8 mouse cellular contexts compared by ENCODE assay signal in the genomic region with DNA sequence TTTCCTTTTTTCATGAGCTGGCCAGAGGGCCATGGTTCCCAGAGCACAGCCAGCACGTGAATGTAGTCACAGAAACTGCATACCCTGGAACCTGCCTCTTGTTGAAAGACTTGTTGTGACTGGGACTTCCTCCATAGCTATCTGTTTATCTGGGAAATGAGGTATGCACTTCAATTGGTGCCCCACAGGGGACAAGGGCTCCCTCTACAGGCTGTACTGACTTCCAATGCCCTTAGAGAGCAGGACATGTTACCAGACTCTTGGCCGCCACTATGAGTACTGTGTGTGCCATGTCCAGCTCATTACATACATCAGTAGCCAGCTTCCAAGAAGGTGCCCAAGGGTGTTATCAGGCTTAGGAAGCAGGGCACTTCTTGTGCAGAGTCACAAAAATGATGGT. TPM values are rescaled to one million over a fixed set of nuclear protein-coding genes. Genes with fewer than 3 reads are reported as not detected.
A peak's percentile ranks its signal among the peaks of the same experiment; 100 is the strongest.
DNase-seq lines count a peak whose midpoint lies in the region; ATAC-seq lines count a peak whose summit lies in the region.

No protein-coding gene starts in this region.

- DNase-seq in adrenal gland, postnatal 14 days, result peak; percentile 62
- DNase-seq in adrenal gland, adult 18-20 months (ENCODE audit: low spot score in 2 of 2), result no peak
- DNase-seq in left cerebral cortex, postnatal 14 days (ENCODE audit: low spot score in 2 of 2), result peak; percentile 45 to 50
- no peak for DNase-seq in left cerebral cortex, adult 11 months (ENCODE audit: low spot score)
- DNase-seq in cerebellum, adult 9-11 months, result peak; percentile 45
- DNase-seq in lung, postnatal 25 days (ENCODE audit: low spot score), result peak; percentile 48
- DNase-seq in hindbrain, embryonic 14.5 days (ENCODE audit: low spot score), result no peak

- H3K27ac ChIP-seq in heart, embryonic 12.5 days (ENCODE audit: poor library complexity, severe bottlenecking), result no peak overlapping the region
- H3K27ac ChIP-seq in hindbrain, embryonic 14.5 days, result no peak overlapping the region

- H3K4me1 ChIP-seq in heart, embryonic 12.5 days (replicated peaks), result peaks cover 5% of the 10 kb centered on the region
- H3K4me1 ChIP-seq in hindbrain, embryonic 14.5 days (replicated peaks; ENCODE audit: control insufficient read depth, insufficient read depth, low read length), result no peaks in the 10 kb centered on the region

- no peak for ATAC-seq in heart, embryonic 12.5 days (ENCODE audit: insufficient number of reproducible peaks, low FRiP score)
- no peak for ATAC-seq in hindbrain, embryonic 14.5 days (ENCODE audit: low FRiP score)

- intact Hi-C loops in left cerebral cortex, postnatal 14 days (cut with DNase I), result no loop called here

- H3K27me3 ChIP-seq in heart, embryonic 12.5 days (replicated peaks), result no peaks in the 10 kb centered on the region
- no peaks in the 10 kb centered on the region for H3K27me3 ChIP-seq in hindbrain, embryonic 14.5 days (ENCODE audit: control insufficient read depth, insufficient read depth, low read length)

- peaks cover 90% of the 10 kb centered on the region for H3K36me3 ChIP-seq in heart, embryonic 12.5 days
- peaks cover 92% of the 10 kb centered on the region for H3K36me3 ChIP-seq in hindbrain, embryonic 14.5 days (replicated peaks; ENCODE audit: control insufficient read depth, insufficient read depth)

- no peak overlapping the region for H3K4me3 ChIP-seq in heart, embryonic 12.5 days
- H3K4me3 ChIP-seq in hindbrain, embryonic 14.5 days (replicated peaks; ENCODE audit: low read length), result no peak overlapping the region

- 88% methylated on average over 2 of the region's 2 CpGs for WGBS in heart, embryonic 12.5 days
- 97% methylated on average over 2 of the region's 2 CpGs for WGBS in hindbrain, embryonic 14.5 days

- H3K4me2 ChIP-seq in heart, embryonic 12.5 days, result no peak overlapping the region
- H3K4me2 ChIP-seq in hindbrain, embryonic 14.5 days (replicated peaks), result no peak overlapping the region

- no peaks in the 10 kb centered on the region for H3K9me3 ChIP-seq in heart, embryonic 12.5 days (replicated peaks)
- no peaks in the 10 kb centered on the region for H3K9me3 ChIP-seq in hindbrain, embryonic 14.5 days (ENCODE audit: control insufficient read depth, low read length)

- no peak overlapping the region for H3K9ac ChIP-seq in heart, embryonic 12.5 days
- H3K9ac ChIP-seq in hindbrain, embryonic 14.5 days, result no peak overlapping the region

RNA-seq across cellular contexts. Expression of a gene that starts 10.3 kb away (rescaled TPM):
- total RNA-seq in adrenal gland, postnatal 14 days (2021), result 2.1 and 3.0 TPM in 2 replicates
- total RNA-seq in adrenal gland, adult 18-20 months (2021), result 1 to 10 TPM; 1.5 to 1.7 TPM
- total RNA-seq in left cerebral cortex, postnatal 14 days (2021), result 100 to 1,000 TPM; 123 to 129 TPM
- polyA plus RNA-seq in heart, embryonic 12.5 days (2016; fragmentation: Nextera tagmentation; extraction: Ambion mirVana), result 0.46 and 0.51 TPM in 2 replicates
- 10.8 and 12.7 TPM in 2 replicates for polyA plus RNA-seq in hindbrain, embryonic 14.5 days (2014; fragmentation: Nextera tagmentation; extraction: Ambion mirVana)

RNA-seq across cellular contexts. Expression of a gene that starts 16.5 kb away (rescaled TPM):
- total RNA-seq in adrenal gland, postnatal 14 days (2021), result 72.7 and 87.8 TPM in 2 replicates
- 10 to 100 TPM; 82.3 to 97.5 TPM for total RNA-seq in adrenal gland, adult 18-20 months (2021)
- total RNA-seq in left cerebral cortex, postnatal 14 days (2021), result 100 to 1,000 TPM; 117 to 118 TPM
- 48.6 and 49.2 TPM in 2 replicates for polyA plus RNA-seq in heart, embryonic 12.5 days (2016; fragmentation: Nextera tagmentation; extraction: Ambion mirVana)
- polyA plus RNA-seq in hindbrain, embryonic 14.5 days (2014; fragmentation: Nextera tagmentation; extraction: Ambion mirVana), result 59.0 and 61.6 TPM in 2 replicates

RNA-seq across cellular contexts. Expression of a gene that starts 16.8 kb away (rescaled TPM):
- 56.6 and 58.1 TPM in 2 replicates for total RNA-seq in adrenal gland, postnatal 14 days (2021)
- 10 to 100 TPM; 49.4 to 69.5 TPM for total RNA-seq in adrenal gland, adult 18-20 months (2021)
- total RNA-seq in left cerebral cortex, postnatal 14 days (2021), result 100 to 1,000 TPM in 1 of 2 experiments, 10 to 100 TPM in 1; 93.5 to 105 TPM
- polyA plus RNA-seq in heart, embryonic 12.5 days (2016; fragmentation: Nextera tagmentation; extraction: Ambion mirVana), result 161 and 164 TPM in 2 replicates
- 171 and 187 TPM in 2 replicates for polyA plus RNA-seq in hindbrain, embryonic 14.5 days (2014; fragmentation: Nextera tagmentation; extraction: Ambion mirVana)

RNA-seq across cellular contexts. Expression of a gene that starts 17.2 kb away (rescaled TPM):
- total RNA-seq in adrenal gland, postnatal 14 days (2021), result 4.7 and 5.0 TPM in 2 replicates
- 1 to 10 TPM; 3.4 to 4.4 TPM for total RNA-seq in adrenal gland, adult 18-20 months (2021)
- total RNA-seq in left cerebral cortex, postnatal 14 days (2021), result 1 to 10 TPM; 1.8 to 2.1 TPM
- 1.2 and 3.5 TPM in 2 replicates for polyA plus RNA-seq in heart, embryonic 12.5 days (2016; fragmentation: Nextera tagmentation; extraction: Ambion mirVana)
- polyA plus RNA-seq in hindbrain, embryonic 14.5 days (2014; fragmentation: Nextera tagmentation; extraction: Ambion mirVana), result 1.3 and 1.7 TPM in 2 replicates

RNA-seq across cellular contexts. Expression of a gene that starts 25.6 kb away (rescaled TPM):
- total RNA-seq in adrenal gland, postnatal 14 days (2021), result not detected in 2 replicates
- total RNA-seq in adrenal gland, adult 18-20 months (2021), result not detected
- total RNA-seq in left cerebral cortex, postnatal 14 days (2021), result not detected
- polyA plus RNA-seq in heart, embryonic 12.5 days (2016; fragmentation: Nextera tagmentation; extraction: Ambion mirVana), result 0.12 and 0.14 TPM in 2 replicates
- polyA plus RNA-seq in hindbrain, embryonic 14.5 days (2014; fragmentation: Nextera tagmentation; extraction: Ambion mirVana), result 0.26 and 0.44 TPM in 2 replicates

Comparison
In these comparisons a context has a peak if more than half of its experiments do, and no peak if none do; other contexts are left out.
1. DNase-seq: peak in adrenal gland, postnatal 14 days (single experiment), left cerebral cortex, postnatal 14 days (2 of 2), cerebellum, adult 9-11 months (single experiment) and lung, postnatal 25 days (single experiment); none in adrenal gland, adult 18-20 months (0 of 2), left cerebral cortex, adult 11 months (single experiment) and hindbrain, embryonic 14.5 days (single experiment).
2. RNA of a gene that starts 10.3 kb away (total RNA-seq): 123 to 129 TPM in left cerebral cortex, postnatal 14 days; 2.1 to 3.0 TPM in adrenal gland, postnatal 14 days and 1.5 to 1.7 TPM in adrenal gland, adult 18-20 months; every median in the first group is over 10 times any median in the second.